Mouse (Mus musculus) urinary bladder, adult 2 months (tissue): Measurements from ENCODE around the gene Smarcal1. TPM values are rescaled to one million over a fixed set of nuclear protein-coding genes. Genes with fewer than 3 reads are reported as not detected.

Experiments used
- DNase-seq: peaks from one replicate; pipeline ENCODE4 v3.0.0; 2022; ENCODE audit warnings: low spot score
- polyA plus RNA-seq: library from polyadenylated mRNA; depleted of rRNA; stranded (reverse); fragments of >200 nt; gene quantifications from 2 replicates; pipeline ENCODE4 v1.2.3, GENCODE M21; 2012; rRNA removed

Smarcal1 gene
- polyA plus RNA-seq: 28.6 and 29.7 TPM in 2 replicates

- peak; percentile 75 for DNase-seq
Measured at GRCm38 (mm10) chr1:72582947-72583731, at the start of gene Smarcal1. Gene Smarcal1 (plus strand): TSS chr1:72583251.

GRCm38 (mm10) chr1:72533439-72533838 is 49.6 kb upstream of the Smarcal1 start:
- no peak for DNase-seq

GRCm38 (mm10) chr1:72535725-72536571 is 47.1 kb upstream of the Smarcal1 start:
- no peak for DNase-seq

GRCm38 (mm10) chr1:72536611-72537351 is 46.3 kb upstream of the Smarcal1 start, which contains the start of gene March4:
Gene March4 (minus strand): TSS chr1:72536930.
- DNase-seq: peak; percentile 44

GRCm38 (mm10) chr1:72538266-72538665 is 44.8 kb upstream of the Smarcal1 start:
- no peak for DNase-seq

GRCm38 (mm10) chr1:72550317-72550716 is 32.7 kb upstream of the Smarcal1 start:
- no peak for DNase-seq

GRCm38 (mm10) chr1:72556471-72556870 is 26.6 kb upstream of the Smarcal1 start:
- no peak for DNase-seq

GRCm38 (mm10) chr1:72558625-72559024 is 24.4 kb upstream of the Smarcal1 start:
- no peak for DNase-seq

- DNase-seq: no peak
Measured at GRCm38 (mm10) chr1:72564334-72564962, 18.6 kb upstream of the Smarcal1 start.

GRCm38 (mm10) chr1:72567056-72567455 is 16.0 kb upstream of the Smarcal1 start:
- DNase-seq: no peak

GRCm38 (mm10) chr1:72568725-72569124 is 14.3 kb upstream of the Smarcal1 start:
- DNase-seq: no peak

GRCm38 (mm10) chr1:72574047-72574446 is 9.0 kb upstream of the Smarcal1 start:
- no peak for DNase-seq

GRCm38 (mm10) chr1:72574608-72575007 is 8.4 kb upstream of the Smarcal1 start:
- DNase-seq: no peak

GRCm38 (mm10) chr1:72575121-72575520 is 7.9 kb upstream of the Smarcal1 start:
- DNase-seq: no peak

- no peak for DNase-seq
Measured at GRCm38 (mm10) chr1:72577481-72577922, 5.5 kb upstream of the Smarcal1 start.

GRCm38 (mm10) chr1:72578351-72578750 is 4.7 kb upstream of the Smarcal1 start:
- DNase-seq: no peak

- DNase-seq: no peak
Measured at GRCm38 (mm10) chr1:72578806-72579205, 4.2 kb upstream of the Smarcal1 start.

GRCm38 (mm10) chr1:72583906-72584305 is 855 bp downstream of the Smarcal1 start:
- no peak for DNase-seq

- DNase-seq: no peak
Measured at GRCm38 (mm10) chr1:72585971-72586875, 3.2 kb downstream of the Smarcal1 start.

GRCm38 (mm10) chr1:72587532-72587931 is 4.5 kb downstream of the Smarcal1 start:
- no peak for DNase-seq
